Mouse (Mus musculus): ENCODE measurements around the gene Anxa10.

- no peak for TF ChIP-seq POLR2AphosphoS2 (IDR thresholded peaks at IDR 0.05; ENCODE audit: low read depth, low read length)
- TF ChIP-seq ZC3H11A (IDR thresholded peaks at IDR 0.05; ENCODE audit: low read depth, low read length): no peak
- no peak for TF ChIP-seq CHD1 (IDR thresholded peaks at IDR 0.05; ENCODE audit: low read depth, low read length)
- TF ChIP-seq POLR2A (IDR thresholded peaks at IDR 0.05; ENCODE audit: low read depth, low read length): no peak
- TF ChIP-seq IRF4 (IDR thresholded peaks at IDR 0.05; ENCODE audit: low read depth, low read length): peak; percentile 48; the same call in 1 of the 2 replicates
- no peak for TF ChIP-seq MAX (IDR thresholded peaks at IDR 0.05; ENCODE audit: low read length)
- peak in 1 of 2 experiments; percentile 36; a peak in 2 of 4 replicates for TF ChIP-seq CTCF (conservative IDR thresholded peaks at IDR 0.05 in 1 of 2, IDR thresholded peaks at IDR 0.05 in 1 of 2; ENCODE audit: low read depth in 2 of 2, low read length in 2 of 2)
- no peak for TF ChIP-seq GABPA (IDR thresholded peaks at IDR 0.05; ENCODE audit: insufficient replicate concordance, low read depth, low read length)
- no peak for TF ChIP-seq EP300 (IDR thresholded peaks at IDR 0.05; ENCODE audit: low read length)
- TF ChIP-seq USF2 (conservative IDR thresholded peaks at IDR 0.05; ENCODE audit: low read depth, low read length): no peak
- no peak for TF ChIP-seq ELF1 (IDR thresholded peaks at IDR 0.05; ENCODE audit: low read depth, low read length)
- TF ChIP-seq ZKSCAN1 (IDR thresholded peaks at IDR 0.05; ENCODE audit: borderline replicate concordance, low read depth, low read length): no peak
- no peak for TF ChIP-seq ZMIZ1 (IDR thresholded peaks at IDR 0.05; ENCODE audit: low read depth, low read length)
- TF ChIP-seq MAFK (IDR thresholded peaks at IDR 0.05; ENCODE audit: insufficient replicate concordance, low read length): no peak
Measured at GRCm38 (mm10) chr8:62034351-62034750, 88.6 kb downstream of the Anxa10 start.

All from CH12.LX (cell line).